Mouse (Mus musculus) lung, postnatal 0 days (tissue): ENCODE data around the gene Pgm2l1.

ENCODE experiments used
- CTCF ChIP-seq: IDR thresholded peaks from 2 replicates; pipeline ENCODE4 v1.5.1; 2016; ENCODE audit warnings: antibody characterized with exemption, mild to moderate bottlenecking
- EP300 ChIP-seq: IDR thresholded peaks from 2 replicates; pipeline ENCODE4 v1.6.1; 2016; ENCODE audit warnings: antibody characterized with exemption, mild to moderate bottlenecking, control low read depth

DNA sequence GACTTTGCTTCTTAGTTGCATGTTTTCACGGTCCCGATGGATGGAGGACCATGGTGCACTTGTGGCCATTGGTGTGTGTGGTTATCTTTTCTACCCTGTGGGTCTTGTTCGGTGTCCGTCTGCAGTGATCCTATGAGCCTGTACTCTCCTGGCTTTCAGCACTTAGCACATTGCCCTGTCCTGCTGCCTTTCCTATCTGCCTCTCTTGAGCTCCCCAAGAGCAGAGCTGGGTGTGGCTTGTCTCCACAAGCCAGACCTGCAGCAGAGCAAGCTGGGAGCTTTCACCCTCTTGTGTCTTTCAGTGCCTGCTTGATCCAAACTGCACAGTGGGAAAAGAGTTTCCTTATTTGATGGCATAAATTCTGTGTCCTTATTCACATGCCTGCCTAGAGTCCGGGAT lies 90.3 kb downstream of the Pgm2l1 start:
- TF ChIP-seq CTCF (no peak), EP300 (no peak)
